Mouse (Mus musculus): ENCODE results near the gene Clstn1.

Gene Clstn1

DNA sequence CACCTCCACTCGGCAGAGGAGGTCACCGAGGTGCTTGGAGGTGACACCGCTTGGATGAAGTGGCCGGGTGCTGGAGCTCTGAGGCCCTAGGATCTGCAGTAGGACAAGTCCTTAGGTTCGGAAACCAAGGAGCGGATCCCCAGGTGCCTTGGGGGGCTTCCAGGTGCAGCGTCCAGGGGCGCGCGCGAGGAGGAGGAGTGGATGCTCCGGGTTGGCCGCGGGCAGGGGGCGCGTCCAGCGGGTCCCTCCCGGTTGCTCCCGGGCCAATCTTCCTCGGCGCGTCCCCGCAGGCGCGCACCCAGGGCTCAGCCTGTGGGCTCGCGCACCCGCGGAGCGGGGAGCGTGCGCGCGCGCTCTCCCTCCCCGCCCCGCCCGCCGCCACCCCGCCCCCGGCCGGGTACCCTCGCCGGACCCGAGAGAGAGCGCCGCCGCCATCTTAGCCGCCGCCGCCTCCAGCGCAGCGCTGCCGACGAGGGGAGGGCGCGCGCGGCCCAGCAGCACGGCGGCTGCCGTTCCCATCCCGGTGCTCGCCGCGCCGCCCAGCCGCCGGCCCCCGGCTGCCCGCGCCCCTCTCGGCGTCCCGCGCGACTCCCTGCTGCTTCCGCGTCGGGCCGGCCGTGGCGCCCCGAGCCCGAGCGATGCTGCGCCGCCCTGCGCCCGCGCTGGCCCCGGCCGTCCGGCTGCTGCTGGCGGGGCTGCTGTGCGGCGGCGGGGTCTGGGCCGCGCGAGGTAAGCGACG is at the start of gene Clstn1:
Clstn1 (plus strand) TSS at position 425 of the 739 bp plus-strand sequence.
- peak; percentile 26 for DNase-seq (ENCODE audit: low spot score)

DNA sequence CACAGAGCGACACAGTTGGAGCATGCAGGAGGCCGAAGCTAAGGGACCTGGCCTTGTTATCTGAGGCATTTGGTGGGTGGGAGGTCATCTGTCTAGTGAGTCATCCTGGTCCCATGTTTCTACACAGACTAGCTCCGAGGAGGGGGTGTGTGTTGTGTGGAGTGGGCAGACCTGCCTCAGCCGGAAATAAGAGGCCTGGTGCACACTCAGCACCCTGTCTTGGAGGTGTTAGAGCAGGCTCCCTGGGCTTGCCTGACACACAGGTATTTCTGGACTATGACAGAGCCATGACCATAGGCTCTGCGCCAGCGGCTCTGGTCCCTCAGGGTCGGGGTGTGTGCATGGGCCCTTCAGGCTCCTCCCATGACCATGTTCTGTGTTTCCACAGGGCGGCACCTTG is 46.8 kb upstream of the Clstn1 start:
- DNase-seq (ENCODE audit: low spot score): no peak

- DNase-seq (ENCODE audit: low spot score): peak; percentile 38
Measured at GRCm38 (mm10) chr4:149541935-149542334, 44.3 kb upstream of the Clstn1 start.

GRCm38 (mm10) chr4:149542431-149542830 is 43.8 kb upstream of the Clstn1 start:
- no peak for DNase-seq (ENCODE audit: low spot score)

GRCm38 (mm10) chr4:149542927-149543553 is 43.2 kb upstream of the Clstn1 start:
- DNase-seq (ENCODE audit: low spot score): peak; percentile 77

GRCm38 (mm10) chr4:149544892-149545291 is 41.4 kb upstream of the Clstn1 start:
- DNase-seq (ENCODE audit: low spot score): no peak

GRCm38 (mm10) chr4:149546797-149547444 is 39.3 kb upstream of the Clstn1 start:
- DNase-seq (ENCODE audit: low spot score): no peak

DNA sequence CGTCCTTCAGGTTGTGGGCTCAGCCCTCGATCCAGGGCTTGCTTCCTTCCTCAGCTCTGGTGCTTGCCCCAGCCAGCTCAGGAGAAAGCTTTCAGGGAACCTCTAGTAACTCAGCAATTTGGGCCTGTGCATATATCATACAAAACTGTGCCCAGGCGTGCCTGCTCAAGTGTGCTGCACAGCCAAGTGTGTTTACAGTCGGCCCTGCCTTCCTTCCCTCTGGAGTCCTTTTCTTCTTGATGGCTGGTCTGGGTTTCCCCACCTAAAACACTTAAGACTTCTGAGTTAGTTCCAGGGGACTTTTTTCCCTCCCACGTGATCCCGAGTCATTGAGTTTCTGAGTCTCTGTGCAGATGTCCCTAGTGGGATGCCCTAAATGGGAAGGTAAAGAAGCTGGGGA is 38.7 kb upstream of the Clstn1 start:
- no peak for DNase-seq (ENCODE audit: low spot score)

GRCm38 (mm10) chr4:149549221-149549925 is 36.9 kb upstream of the Clstn1 start:
- peak; percentile 66 for DNase-seq (ENCODE audit: low spot score)

- DNase-seq (ENCODE audit: low spot score): no peak
Measured at GRCm38 (mm10) chr4:149550866-149551265, 35.4 kb upstream of the Clstn1 start.

GRCm38 (mm10) chr4:149551696-149552095 is 34.6 kb upstream of the Clstn1 start:
- no peak for DNase-seq (ENCODE audit: low spot score)

DNA sequence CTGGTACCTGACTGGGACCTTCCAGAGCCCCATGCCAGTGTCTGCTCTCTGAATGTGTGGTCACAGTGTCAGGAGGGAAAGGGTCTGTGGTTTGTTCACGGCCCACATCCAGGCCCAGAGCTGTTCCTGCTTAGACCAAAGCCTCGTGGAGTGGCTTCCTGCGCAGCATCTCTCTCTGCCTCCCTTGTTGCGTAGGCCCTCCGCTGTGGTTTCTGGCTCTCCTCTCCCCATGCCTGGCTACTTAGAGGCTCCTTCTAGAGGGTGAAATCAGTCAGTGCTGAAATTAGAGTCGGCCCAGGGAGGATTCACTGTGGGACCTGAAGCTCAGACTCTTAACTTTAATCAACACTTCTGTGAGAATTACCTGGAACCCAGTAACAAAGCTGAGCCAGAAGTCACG is 32.4 kb upstream of the Clstn1 start:
- no peak for DNase-seq (ENCODE audit: low spot score)

- DNase-seq (ENCODE audit: low spot score): no peak
Measured at GRCm38 (mm10) chr4:149556111-149556510, 30.2 kb upstream of the Clstn1 start.

GRCm38 (mm10) chr4:149557905-149558304 is 28.4 kb upstream of the Clstn1 start:
- DNase-seq (ENCODE audit: low spot score): no peak

GRCm38 (mm10) chr4:149558389-149558788 is 27.9 kb upstream of the Clstn1 start:
- no peak for DNase-seq (ENCODE audit: low spot score)

GRCm38 (mm10) chr4:149561392-149561791 is 24.9 kb upstream of the Clstn1 start:
- no peak for DNase-seq (ENCODE audit: low spot score)

DNA sequence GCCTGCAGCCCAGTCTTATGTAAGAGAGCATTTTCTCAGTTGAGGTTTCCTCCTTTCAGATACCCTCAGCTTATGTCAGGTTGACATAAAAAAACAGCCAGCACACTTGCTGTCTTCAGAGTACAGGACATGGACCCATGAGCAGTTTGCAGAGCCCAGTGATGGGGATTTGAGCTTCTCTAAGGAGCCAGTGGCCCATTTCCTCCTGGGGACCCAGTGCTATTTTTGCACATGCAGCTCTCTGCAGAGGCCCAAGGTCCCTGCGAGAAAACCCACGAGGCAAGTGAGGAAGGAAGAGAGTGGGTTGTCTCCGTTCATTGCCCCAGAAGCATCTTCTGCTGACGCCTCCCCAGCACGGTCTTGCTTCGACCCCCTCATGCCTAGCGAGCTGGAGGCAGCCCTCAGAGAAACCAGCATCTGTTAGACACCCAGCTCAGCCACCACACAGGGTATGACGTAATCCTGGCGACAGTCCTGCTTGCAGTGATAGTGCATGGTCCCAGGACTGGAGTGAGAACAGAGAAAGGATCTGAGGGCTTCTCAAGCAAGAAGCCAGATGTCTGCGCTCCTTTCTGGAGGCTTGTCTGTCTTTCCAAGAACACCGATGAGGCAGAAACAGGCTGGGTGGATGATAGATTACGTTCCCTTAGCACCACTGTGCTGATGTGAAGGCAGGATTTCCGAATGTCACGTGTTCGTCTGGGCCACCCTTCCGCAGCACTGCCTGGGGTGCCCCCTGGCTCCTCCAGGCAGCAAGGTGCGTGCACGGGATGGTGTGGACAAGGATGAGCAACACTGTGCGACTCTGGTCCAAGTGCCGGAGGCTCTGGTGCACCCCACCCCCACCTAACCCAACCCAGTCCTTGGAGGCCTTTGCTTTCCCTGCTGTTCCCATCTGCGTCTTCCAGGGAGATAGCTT is 24.0 kb upstream of the Clstn1 start:
- no peak for DNase-seq (ENCODE audit: low spot score)

GRCm38 (mm10) chr4:149562905-149563347 is 23.3 kb upstream of the Clstn1 start:
- no peak for DNase-seq (ENCODE audit: low spot score)

GRCm38 (mm10) chr4:149563941-149564361 is 22.3 kb upstream of the Clstn1 start:
- no peak for DNase-seq (ENCODE audit: low spot score)

DNA sequence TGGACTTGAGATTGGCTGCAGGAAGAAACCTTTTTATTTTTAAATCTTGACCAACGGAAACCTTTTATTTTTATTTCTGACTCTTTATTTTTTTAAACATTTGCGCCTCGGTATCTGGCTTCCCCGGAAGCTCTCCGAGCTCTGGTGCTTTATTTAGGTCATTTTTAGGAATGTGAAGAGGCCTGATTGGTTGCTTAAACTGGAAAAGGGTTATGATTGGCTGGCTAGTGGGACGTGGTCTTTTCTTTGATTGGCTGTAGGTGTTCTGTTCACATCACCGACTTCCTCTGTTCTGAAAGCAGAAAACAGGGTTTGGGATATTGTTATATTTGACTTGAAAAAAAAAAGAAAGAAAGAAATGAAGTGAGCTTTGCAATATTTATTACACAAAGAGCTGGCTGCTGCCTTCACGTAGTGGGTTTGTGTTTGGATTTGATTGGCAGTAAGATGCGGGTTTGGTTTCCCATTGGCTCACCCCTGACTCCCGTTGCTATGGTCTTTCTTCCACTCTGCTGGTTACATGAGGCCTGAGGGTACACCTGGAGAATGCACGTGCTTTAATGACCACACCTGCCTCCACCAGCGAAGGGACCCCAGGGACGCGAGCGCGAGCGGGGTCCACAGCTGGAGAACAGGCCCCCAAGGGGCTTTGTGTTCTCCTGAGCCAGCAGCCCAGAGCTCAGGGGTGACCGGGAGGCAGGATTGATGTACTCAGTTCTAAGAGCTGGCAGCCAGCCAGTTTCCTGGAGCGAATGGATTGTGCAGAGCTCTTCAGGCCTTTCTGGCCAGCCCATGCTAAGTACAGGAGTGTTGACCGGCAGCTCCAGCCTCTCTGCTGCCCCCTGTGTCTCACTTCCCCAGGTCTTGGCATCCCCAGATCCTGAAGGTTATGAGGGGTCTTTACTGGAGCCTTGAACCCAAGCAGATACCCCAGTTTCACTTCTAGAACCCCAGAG is 21.5 kb upstream of the Clstn1 start:
- DNase-seq (ENCODE audit: low spot score): no peak
